14 mouse cellular contexts compared by ENCODE assay signal in the genomic region with DNA sequence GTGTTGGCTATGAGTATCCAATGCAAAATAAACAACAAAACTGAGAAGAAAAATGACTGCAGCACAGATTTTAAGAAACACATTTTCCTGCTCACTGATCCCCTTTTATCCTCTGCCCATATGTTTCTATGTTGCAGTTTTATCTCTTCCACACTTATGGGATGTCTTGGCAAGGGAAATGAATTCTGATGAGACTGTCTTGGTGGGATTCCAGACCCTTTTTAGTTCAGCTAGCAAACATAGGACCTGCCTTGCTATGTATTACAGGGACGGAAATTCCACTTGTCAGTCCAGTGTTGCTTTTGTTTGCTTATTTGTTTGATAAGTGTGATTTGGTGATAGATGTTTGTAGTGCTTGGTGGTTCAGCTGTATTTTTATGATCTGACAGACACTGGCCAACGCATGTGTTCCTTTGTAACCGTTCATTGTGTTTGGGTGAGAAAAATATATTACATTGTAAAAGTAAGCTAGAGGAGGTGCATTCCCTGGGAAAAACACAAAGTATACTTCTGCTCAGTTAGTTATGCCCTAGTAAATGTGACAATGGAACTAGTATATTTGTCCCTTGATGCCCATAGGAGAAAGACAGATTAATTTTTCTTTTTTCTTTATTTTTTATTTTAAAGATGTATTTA.
DNase-seq lines count a peak whose midpoint lies in the region; ATAC-seq and TF ChIP-seq lines count a peak whose summit lies in the region.
"Had no signal": no experiment of that assay in that cellular context is flagged by ENCODE, and none has a peak within 500 bp of the region (broad histone marks: within the 10 kb centered on the region; RNA-seq: fewer than 3 reads in every experiment).

No protein-coding gene starts in this region.

- no peaks in the 10 kb centered on the region for H3K36me3 ChIP-seq in limb, embryonic 13.5 days
- no peaks in the 10 kb centered on the region for H3K36me3 ChIP-seq in limb, embryonic 10.5 days
- no peaks in the 10 kb centered on the region for H3K36me3 ChIP-seq in intestine, embryonic 15.5 days
- H3K36me3 ChIP-seq: embryonic facial prominence, embryonic 15.5 days; heart, embryonic 10.5 days; liver, embryonic 15.5 days had no signal

- H3K9me3 ChIP-seq in limb, embryonic 13.5 days = no peaks in the 10 kb centered on the region
- no peaks in the 10 kb centered on the region for H3K9me3 ChIP-seq in limb, embryonic 10.5 days (replicated peaks)
- H3K9me3 ChIP-seq in intestine, embryonic 15.5 days = no peaks in the 10 kb centered on the region
- H3K9me3 ChIP-seq: embryonic facial prominence, embryonic 15.5 days; heart, embryonic 10.5 days; liver, embryonic 15.5 days had no signal

- intact Hi-C loops in left cerebral cortex, postnatal 14 days (cut with DNase I) = no loop called here

- peak; percentile 16 to 57 for DNase-seq in frontal cortex, postnatal 36 days (ENCODE audit: low spot score in 2 of 2)
- no peak for DNase-seq in frontal cortex, postnatal 10 days (ENCODE audit: low spot score in 2 of 2)
- DNase-seq in limb, embryonic 10.5 days (ENCODE audit: low spot score) = no peak
- DNase-seq in brain, embryonic 14.5 days (ENCODE audit: low read depth) = peak; percentile 90
- DNase-seq in left cerebral cortex, postnatal 14 days (ENCODE audit: low spot score in 2 of 2) = peak; percentile 31 to 79
- DNase-seq: adrenal gland, postnatal 14 days; kidney, postnatal 25 days; thymus, adult 2 months had no signal

- H3K4me3 ChIP-seq in limb, embryonic 13.5 days = no peak overlapping the region
- H3K4me3 ChIP-seq in limb, embryonic 10.5 days = no peak overlapping the region
- H3K4me3 ChIP-seq in intestine, embryonic 15.5 days (replicated peaks) = no peak overlapping the region
- H3K4me3 ChIP-seq: embryonic facial prominence, embryonic 15.5 days; heart, embryonic 10.5 days; liver, embryonic 15.5 days had no signal

- no peak overlapping the region for H3K4me2 ChIP-seq in limb, embryonic 13.5 days (replicated peaks)
- no peak overlapping the region for H3K4me2 ChIP-seq in intestine, embryonic 15.5 days (replicated peaks)
- H3K4me2 ChIP-seq: embryonic facial prominence, embryonic 15.5 days; liver, embryonic 15.5 days had no signal

- no peak for TF ChIP-seq CTCF in brain, embryonic 14.5 days (IDR thresholded peaks at IDR 0.05; ENCODE audit: borderline replicate concordance, extremely low read depth, insufficient read depth, insufficient read length)

- 73% methylated on average over 3 of the region's 3 CpGs for WGBS in limb, embryonic 13.5 days
- WGBS in limb, embryonic 10.5 days = 90% methylated on average over 3 of the region's 3 CpGs
- 67% methylated on average over 3 of the region's 3 CpGs for WGBS in intestine, embryonic 15.5 days

- H3K9ac ChIP-seq in limb, embryonic 13.5 days = no peak overlapping the region
- H3K9ac ChIP-seq in intestine, embryonic 15.5 days = no peak overlapping the region
- H3K9ac ChIP-seq: embryonic facial prominence, embryonic 15.5 days; liver, embryonic 15.5 days had no signal

- H3K4me1 ChIP-seq in limb, embryonic 13.5 days = no peaks in the 10 kb centered on the region
- H3K4me1 ChIP-seq in limb, embryonic 10.5 days = no peaks in the 10 kb centered on the region
- no peaks in the 10 kb centered on the region for H3K4me1 ChIP-seq in intestine, embryonic 15.5 days (replicated peaks)
- H3K4me1 ChIP-seq: embryonic facial prominence, embryonic 15.5 days; heart, embryonic 10.5 days; liver, embryonic 15.5 days had no signal

- TF ChIP-seq POLR2A in brain, embryonic 14.5 days (IDR thresholded peaks at IDR 0.05; ENCODE audit: borderline replicate concordance, extremely low read depth, insufficient read depth, insufficient read length, poor library complexity, severe bottlenecking) = no peak

- H3K27me3 ChIP-seq in limb, embryonic 13.5 days = no peaks in the 10 kb centered on the region
- no peaks in the 10 kb centered on the region for H3K27me3 ChIP-seq in limb, embryonic 10.5 days (ENCODE audit: low read depth, poor library complexity, severe bottlenecking)
- no peaks in the 10 kb centered on the region for H3K27me3 ChIP-seq in intestine, embryonic 15.5 days (replicated peaks)
- H3K27me3 ChIP-seq: embryonic facial prominence, embryonic 15.5 days; liver, embryonic 15.5 days had no signal

- no peak overlapping the region for H3K27ac ChIP-seq in limb, embryonic 13.5 days
- H3K27ac ChIP-seq in limb, embryonic 10.5 days = no peak overlapping the region
- H3K27ac ChIP-seq in intestine, embryonic 15.5 days = no peak overlapping the region
- H3K27ac ChIP-seq: embryonic facial prominence, embryonic 15.5 days; heart, embryonic 10.5 days; liver, embryonic 15.5 days had no signal

- peak; percentile 11; the same call in 1 of the 2 replicates for ATAC-seq in limb, embryonic 13.5 days (ENCODE audit: low FRiP score, low read depth)
- no peak for ATAC-seq in intestine, embryonic 15.5 days
- ATAC-seq: intestine, embryonic 16.5 days had no signal

Comparison
In these comparisons a context has a peak if more than half of its experiments do, and no peak if none do; other contexts are left out.
1. DNase-seq: peak in frontal cortex, postnatal 36 days (2 of 2), brain, embryonic 14.5 days (single experiment) and left cerebral cortex, postnatal 14 days (2 of 2); none in frontal cortex, postnatal 10 days (0 of 2) and limb, embryonic 10.5 days (single experiment).